Mouse (Mus musculus): ENCODE measurements around the gene Pcdh11x. TPM values are rescaled to one million over a fixed set of nuclear protein-coding genes. Genes with fewer than 3 reads are reported as not detected.
"Not testable (repeated sequence)": the region's sequence is repeated elsewhere in the genome, so short reads cannot be mapped to it uniquely, and the experiment has no call there.

The Pcdh11x gene
- polyA plus RNA-seq, 1 experiment from 2014 or later: 11.1 TPM

- Histone ChIP-seq H3K4me3 (no peak overlapping the region), H3K9ac (no peak overlapping the region), H3K4me2 (replicated peaks) (no peak overlapping the region), H3K36me3 (no peaks in the 10 kb centered on the region), H3K9me3 (no peaks in the 10 kb centered on the region), H3K27ac (no peak overlapping the region), H3K4me1 (no peaks in the 10 kb centered on the region), H3K27me3 (replicated peaks) (no peaks in the 10 kb centered on the region)
- WGBS: 87% methylated on average over 3 of the region's 3 CpGs
- no peak for ATAC-seq (ENCODE audit: low FRiP score, low read depth)
These were observed 234.9 kb downstream of the Pcdh11x start for GRCm38 (mm10) chrX:120524986-120525385.

- no peak overlapping the region for H3K4me3 ChIP-seq
- no peaks in the 10 kb centered on the region for H3K4me1 ChIP-seq
- no peaks in the 10 kb centered on the region for H3K36me3 ChIP-seq
- no peak overlapping the region for H3K4me2 ChIP-seq (replicated peaks)
- H3K9ac ChIP-seq: no peak overlapping the region
- no peak for ATAC-seq (ENCODE audit: low FRiP score, low read depth)
- no peaks in the 10 kb centered on the region for H3K9me3 ChIP-seq
- 86% methylated on average over 1 of the region's 1 CpGs for WGBS
- no peak overlapping the region for H3K27ac ChIP-seq
- H3K27me3 ChIP-seq (replicated peaks): no peaks in the 10 kb centered on the region
These were observed 309.2 kb downstream of the Pcdh11x start for GRCm38 (mm10) chrX:120599309-120599708.

GRCm38 (mm10) chrX:120618460-120618859 is 328.4 kb downstream of the Pcdh11x start:
- Histone ChIP-seq H3K36me3 (no peaks in the 10 kb centered on the region), H3K4me1 (no peaks in the 10 kb centered on the region), H3K4me2 (replicated peaks) (no peak overlapping the region), H3K9ac (no peak overlapping the region), H3K27ac (no peak overlapping the region), H3K9me3 (no peaks in the 10 kb centered on the region), H3K4me3 (no peak overlapping the region), H3K27me3 (replicated peaks) (no peaks in the 10 kb centered on the region)
- ATAC-seq (ENCODE audit: low FRiP score, low read depth): no peak
- WGBS: 57% methylated on average over 4 of the region's 4 CpGs

GRCm38 (mm10) chrX:120670236-120670635 is 380.2 kb downstream of the Pcdh11x start:
- not testable (repeated sequence) for H3K27ac ChIP-seq; H3K4me1 ChIP-seq; H3K4me3 ChIP-seq; H3K36me3 ChIP-seq; H3K27me3 ChIP-seq (replicated peaks); H3K4me2 ChIP-seq (replicated peaks); H3K9ac ChIP-seq; H3K9me3 ChIP-seq; ATAC-seq (ENCODE audit: low FRiP score, low read depth)
- WGBS: 92% methylated on average over 1 of the region's 1 CpGs

- no peaks in the 10 kb centered on the region for H3K4me1 ChIP-seq
- no peak for ATAC-seq (ENCODE audit: low FRiP score, low read depth)
- no peak overlapping the region for H3K27ac ChIP-seq
These were observed 444.1 kb downstream of the Pcdh11x start for GRCm38 (mm10) chrX:120734144-120734543.

GRCm38 (mm10) chrX:120735792-120736191 is 445.7 kb downstream of the Pcdh11x start:
- Histone ChIP-seq H3K27me3 (replicated peaks) (no peaks in the 10 kb centered on the region), H3K4me2 (replicated peaks) (no peak overlapping the region), H3K4me1 (no peaks in the 10 kb centered on the region), H3K9me3 (no peaks in the 10 kb centered on the region), H3K36me3 (no peaks in the 10 kb centered on the region), H3K27ac (no peak overlapping the region), H3K4me3 (no peak overlapping the region), H3K9ac (no peak overlapping the region)
- ATAC-seq (ENCODE audit: low FRiP score, low read depth): no peak
- WGBS: 24% methylated on average over 1 of the region's 1 CpGs

More at GRCm38 (mm10) chrX:120734144-120734543, 444.1 kb downstream of the Pcdh11x start:
- H3K36me3 ChIP-seq: no peaks in the 10 kb centered on the region
- H3K9me3 ChIP-seq: no peaks in the 10 kb centered on the region
- H3K4me2 ChIP-seq (replicated peaks): no peak overlapping the region
- no peak overlapping the region for H3K4me3 ChIP-seq
- H3K27me3 ChIP-seq (replicated peaks): no peaks in the 10 kb centered on the region
- no peak overlapping the region for H3K9ac ChIP-seq

GRCm38 (mm10) chrX:120944556-120944955 is 654.5 kb downstream of the Pcdh11x start:
- Histone ChIP-seq H3K27ac (no peak overlapping the region), H3K27me3 (replicated peaks) (no peaks in the 10 kb centered on the region), H3K4me2 (replicated peaks) (no peak overlapping the region), H3K9me3 (no peaks in the 10 kb centered on the region), H3K36me3 (no peaks in the 10 kb centered on the region), H3K4me3 (no peak overlapping the region), H3K4me1 (no peaks in the 10 kb centered on the region), H3K9ac (no peak overlapping the region)
- 84% methylated on average over 3 of the region's 3 CpGs for WGBS
- ATAC-seq (ENCODE audit: low FRiP score, low read depth): no peak

Other genes starting within 250 kb of the Pcdh11x start
- gene H2afb3, start 22.8 kb downstream of the Pcdh11x start, polyA plus RNA-seq (2016; fragmentation: Nextera tagmentation; extraction: Ambion mirVana): not detected in 2 replicates

Measured in neural tube, embryonic 12.5 days (tissue).